Mouse (Mus musculus) C2C12 (cell line): ENCODE measurements around the gene Slc9a3r2.

Experiments used
- CTCF ChIP-seq: IDR thresholded peaks from one replicate; pipeline ENCODE4 v1.5.1; 2011; ENCODE audit not compliant: control insufficient read depth, insufficient read depth, insufficient read length
- FOSL1 ChIP-seq: IDR thresholded peaks from one replicate; pipeline ENCODE4 v1.8.0; 2011; ENCODE audit warnings: mild to moderate bottlenecking, low read length; ENCODE audit not compliant: poor library complexity, insufficient read depth, severe bottlenecking
- MAX ChIP-seq: IDR thresholded peaks from one replicate; pipeline ENCODE4 v1.6.1; 2011; ENCODE audit warnings: mild to moderate bottlenecking, control low read depth
- MYOD1 ChIP-seq: IDR thresholded peaks from one replicate; pipeline ENCODE4 v1.6.1; 2011; ENCODE audit warnings: low read depth; ENCODE audit not compliant: control insufficient read depth, insufficient read length
- MYOG ChIP-seq: IDR thresholded peaks from one replicate; pipeline ENCODE4 v1.6.1; 2011; ENCODE audit not compliant: control insufficient read depth, insufficient read length; ENCODE audit errors: extremely low read depth
- USF1 ChIP-seq: IDR thresholded peaks from one replicate; pipeline ENCODE4 v1.6.1; 2011; ENCODE audit warnings: low read depth, mild to moderate bottlenecking, control low read depth, moderate library complexity

DNA sequence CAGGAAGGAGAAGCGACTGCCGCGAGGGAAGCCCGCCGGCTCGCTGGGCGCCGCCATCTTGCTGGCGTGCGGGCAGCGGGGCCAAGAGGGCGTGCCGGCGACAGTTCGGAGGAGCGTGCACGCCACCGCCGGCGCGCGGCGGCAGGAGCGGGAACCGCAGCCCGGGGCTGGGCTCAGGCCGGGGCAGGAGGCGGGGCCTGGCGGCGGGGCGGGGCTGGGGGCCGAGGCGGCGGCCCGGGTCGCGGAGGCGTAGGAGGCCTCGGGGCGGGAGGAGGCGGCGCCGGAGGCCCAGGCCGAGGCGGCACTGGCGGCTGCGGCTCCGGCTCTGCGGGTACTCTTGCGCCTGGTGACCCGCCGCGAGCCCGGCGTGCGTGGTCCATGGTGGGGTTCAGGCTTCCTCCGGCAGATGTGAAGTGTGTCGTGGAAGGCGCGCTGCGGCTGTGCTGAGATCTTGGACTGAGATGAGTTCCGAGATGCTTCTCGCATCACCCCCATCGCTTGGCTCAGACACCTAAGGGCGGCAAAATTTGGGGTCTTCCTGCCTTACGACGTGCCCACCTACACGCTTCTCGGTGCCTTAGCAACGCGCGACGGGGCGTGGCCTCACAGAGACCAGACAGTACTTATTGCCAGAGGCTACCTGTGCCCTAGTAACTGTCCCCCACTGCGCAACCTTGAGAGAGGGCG lies 46.0 kb upstream of the Slc9a3r2 start, which contains the start of the genes Gfer and Noxo1:
- TF ChIP-seq CTCF, result peak; percentile 20
- TF ChIP-seq MYOG, result no peak
- TF ChIP-seq USF1, result no peak
- no peak for TF ChIP-seq MYOD1
- TF ChIP-seq MAX, result peak; percentile 24
- TF ChIP-seq FOSL1, result no peak
